Mouse (Mus musculus) cerebellum, postnatal 10 days (tissue): ENCODE measurements at regions not wholly inside any gene's neighbourhood (a gene's known extent, or its start where the extent isn't known, plus 50 kb on each side); places are given as distances from the start of the nearest gene placed in this dataset.

Experiments used
- DNase-seq, 2 experiments: peaks; one replicate each; pipeline ENCODE4 v3.0.0; 2021; ENCODE audit warnings: mixed read lengths in 2 of 2

DNA sequence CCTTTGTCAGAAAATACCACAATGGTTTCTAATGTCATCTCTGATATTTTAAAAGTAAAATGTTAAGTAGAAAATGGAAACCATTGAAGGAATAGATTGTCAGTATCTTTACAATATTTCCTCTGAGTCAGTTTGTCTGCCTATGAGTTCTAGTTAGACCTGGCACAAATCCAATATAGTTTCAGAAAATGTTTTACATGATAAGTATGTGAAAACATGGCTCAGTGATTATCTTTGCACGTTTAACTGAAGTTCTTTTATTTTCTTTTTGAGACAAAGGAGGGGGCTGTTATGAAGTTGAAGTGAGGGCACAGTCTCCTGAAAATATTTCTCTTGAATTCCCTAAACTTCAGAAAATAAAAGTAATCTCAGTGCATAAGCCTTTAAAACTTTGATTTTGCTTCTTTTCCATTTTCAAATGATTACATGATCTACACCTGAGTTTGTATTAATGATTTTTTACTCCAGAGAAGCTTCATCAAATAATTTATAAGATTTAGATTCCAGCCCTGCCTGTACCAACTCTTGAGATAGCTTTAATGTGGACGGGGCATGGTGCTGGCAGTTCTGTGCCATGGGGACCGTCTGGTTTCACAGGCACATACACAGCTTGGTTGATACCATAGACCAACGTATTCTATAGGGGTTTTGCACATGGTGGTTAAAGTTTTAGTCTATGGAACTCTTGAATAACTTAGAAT lies 336.5 kb downstream of the Pdha2 start:
- no peak for DNase-seq

DNA sequence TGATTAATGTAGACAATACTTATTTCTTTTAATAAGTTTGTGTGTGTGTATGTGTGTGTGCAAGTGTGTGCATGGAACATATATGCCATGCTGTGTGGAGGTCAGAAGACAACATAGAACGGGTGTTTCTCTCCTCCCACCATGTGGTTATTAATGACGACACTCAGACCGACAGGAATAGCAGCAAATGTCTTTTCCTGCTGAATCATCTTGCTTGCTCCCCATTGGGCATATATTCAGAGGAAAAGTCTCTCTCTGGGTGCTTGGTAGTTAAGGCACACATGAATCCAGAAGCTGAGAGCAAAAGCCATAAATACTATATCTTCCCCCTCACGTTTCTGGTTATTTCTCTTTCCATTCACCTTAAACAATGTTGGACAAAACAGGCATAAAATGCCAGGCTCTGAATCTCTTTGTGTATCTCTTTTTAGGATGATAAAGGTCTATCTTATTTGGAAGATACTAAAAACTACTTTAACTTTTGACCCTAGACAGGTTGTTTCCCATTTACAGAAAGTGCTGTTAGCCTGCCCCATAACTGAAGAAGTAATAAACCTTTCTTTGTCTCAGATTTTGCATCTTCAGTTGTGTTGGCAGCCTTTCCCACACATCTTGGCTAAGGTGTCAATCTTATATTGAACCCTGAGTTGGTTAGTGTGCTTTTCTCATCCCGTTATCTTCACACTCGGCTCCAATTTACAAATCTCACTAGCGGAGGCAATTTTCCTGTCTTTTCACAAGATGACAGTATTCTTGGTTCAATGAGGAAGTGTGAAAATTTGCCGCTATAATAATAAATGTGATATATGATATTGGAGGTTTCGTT lies 337.9 kb downstream of the Pdha2 start:
- no peak for DNase-seq

GRCm38 (mm10) chr3:140872511-140872910 lies 339.6 kb downstream of the Pdha2 start:
- peak in 1 of 2 experiments; percentile 5 for DNase-seq

GRCm38 (mm10) chr3:140871261-140871660 lies 340.9 kb downstream of the Pdha2 start:
- no peak for DNase-seq

DNA sequence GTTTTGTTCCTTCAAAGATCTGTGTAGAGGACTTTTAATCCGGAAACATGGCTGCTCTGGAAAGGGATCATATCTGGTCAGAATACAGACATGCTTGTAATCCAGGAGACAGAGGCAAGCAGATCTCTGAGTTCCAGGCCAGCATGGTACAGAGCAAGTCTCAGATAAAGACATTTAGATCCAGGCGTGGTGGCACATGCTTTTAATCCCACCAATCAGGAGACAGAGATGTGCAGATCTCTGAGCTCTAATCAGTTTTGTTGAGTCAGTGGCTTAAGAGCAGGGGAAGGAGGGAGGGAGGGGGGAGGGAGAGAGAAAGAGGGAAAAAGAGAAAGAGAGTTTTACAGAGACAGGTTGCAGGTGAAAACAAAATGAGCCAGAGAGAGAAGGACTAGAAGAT lies 372.0 kb downstream of the Pdha2 start:
- DNase-seq, result no peak

DNA sequence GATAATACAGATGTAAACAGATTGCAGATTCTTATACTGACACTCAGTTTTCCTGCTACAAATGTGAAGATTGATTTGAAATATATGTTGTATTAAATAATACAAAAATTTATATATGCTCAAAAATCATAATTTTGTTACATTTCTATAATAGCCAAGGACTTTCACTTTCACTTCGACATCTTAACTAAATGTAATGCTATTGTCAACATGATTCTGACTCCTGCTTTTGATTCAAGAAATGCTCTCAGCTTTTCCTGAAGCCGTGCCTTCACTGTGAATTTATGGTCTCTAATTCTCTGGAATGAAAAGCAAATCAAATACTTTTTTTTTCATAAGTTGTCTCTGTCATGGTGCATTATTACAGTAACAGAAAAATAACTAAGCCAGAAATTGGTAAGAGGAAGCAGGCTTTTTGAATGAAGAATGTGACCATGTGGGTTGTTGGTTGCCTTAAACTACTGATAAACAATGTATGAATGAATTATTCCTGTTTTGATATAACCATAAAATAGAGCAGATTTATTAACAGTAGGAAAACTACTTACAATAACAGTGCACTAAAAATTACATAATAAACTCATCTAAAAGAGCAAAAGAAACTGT lies 374.1 kb downstream of the Pdha2 start:
- DNase-seq, result no peak

DNA sequence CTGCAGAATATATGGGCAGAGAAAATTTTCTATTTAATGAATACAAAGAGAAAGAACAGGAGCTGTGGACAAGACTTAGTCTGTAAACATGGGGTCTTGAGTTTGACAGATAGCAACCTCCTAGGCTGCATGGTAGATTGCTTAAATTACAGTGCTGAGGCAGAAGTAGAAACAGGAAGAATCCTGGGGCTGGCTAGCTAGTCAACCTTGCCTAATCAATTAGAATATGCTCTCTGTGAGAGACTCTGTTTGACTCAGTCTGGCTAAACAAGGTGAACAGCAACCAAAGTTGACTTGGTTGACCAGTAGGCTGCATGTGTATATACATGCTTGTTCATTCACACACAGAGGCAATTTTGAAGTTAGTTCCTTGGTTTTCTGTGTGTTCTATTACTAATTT lies 390.9 kb downstream of the Pdha2 start:
- no peak for DNase-seq

- peak; percentile 60 to 64 for DNase-seq
These were observed 406.6 kb downstream of the Pdha2 start for GRCm38 (mm10) chr3:140805586-140805985.

DNA sequence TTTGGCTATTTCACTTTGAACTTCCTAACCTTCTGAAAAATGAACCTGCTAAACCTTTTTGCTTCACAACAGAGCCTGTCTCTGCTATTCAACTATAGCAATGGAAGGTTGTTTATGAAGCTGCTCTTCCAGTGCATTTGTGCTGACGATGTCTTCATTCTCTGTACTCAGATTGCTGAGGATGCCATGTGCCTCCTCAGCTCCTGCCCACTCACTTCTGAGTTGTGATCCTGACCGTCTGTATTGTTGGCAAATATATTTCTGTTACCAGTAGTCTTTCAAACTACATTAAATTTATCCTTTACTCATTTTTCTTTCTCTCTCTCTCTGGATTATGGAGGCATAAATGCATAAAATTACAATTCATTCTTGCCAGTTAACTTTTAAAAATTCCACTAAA lies 419.2 kb downstream of the Pdha2 start:
- DNase-seq, result no peak

DNA sequence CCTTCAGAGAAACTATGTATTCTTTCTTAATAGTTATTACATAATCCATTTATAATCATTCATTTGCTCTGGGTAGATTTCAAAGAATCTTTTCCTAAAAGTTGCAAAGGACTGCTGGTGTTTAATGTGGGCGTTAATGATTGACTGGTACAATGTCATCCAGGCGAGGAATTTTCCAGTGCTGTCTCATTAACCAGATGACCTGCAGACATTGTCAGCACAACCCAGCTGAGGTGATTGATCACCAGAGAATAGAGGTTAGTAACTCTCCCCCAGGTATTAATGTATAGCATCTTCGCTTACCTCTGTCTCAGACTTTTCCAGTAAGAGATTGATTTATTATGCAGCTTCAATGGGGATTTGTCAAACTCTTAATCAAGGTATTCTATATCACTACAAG lies 426.5 kb downstream of the Pdha2 start:
- no peak for DNase-seq

GRCm38 (mm10) chr3:140760051-140760450 lies 452.1 kb downstream of the Pdha2 start:
- DNase-seq, result peak; percentile 69 to 71

DNA sequence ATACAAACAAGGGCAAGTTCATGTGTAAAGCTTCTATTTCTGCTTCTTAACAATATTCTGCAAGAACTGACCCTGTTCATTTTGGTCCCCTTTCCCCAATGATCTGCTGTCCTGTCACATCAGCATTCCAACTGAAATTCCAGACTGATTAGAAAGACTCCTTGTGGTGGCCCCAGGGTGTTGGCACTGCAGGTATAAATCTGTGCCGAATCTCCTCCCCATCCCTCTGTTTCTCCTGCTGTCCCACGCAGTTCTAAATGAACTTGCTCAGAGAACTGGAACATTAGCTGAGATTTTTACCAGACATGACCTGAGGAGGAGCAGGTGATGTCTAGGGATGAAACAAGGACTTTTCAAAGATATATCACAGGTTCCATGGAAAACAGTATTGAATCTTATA lies 467.7 kb downstream of the Pdha2 start:
- DNase-seq, result peak; percentile 66 to 81

DNA sequence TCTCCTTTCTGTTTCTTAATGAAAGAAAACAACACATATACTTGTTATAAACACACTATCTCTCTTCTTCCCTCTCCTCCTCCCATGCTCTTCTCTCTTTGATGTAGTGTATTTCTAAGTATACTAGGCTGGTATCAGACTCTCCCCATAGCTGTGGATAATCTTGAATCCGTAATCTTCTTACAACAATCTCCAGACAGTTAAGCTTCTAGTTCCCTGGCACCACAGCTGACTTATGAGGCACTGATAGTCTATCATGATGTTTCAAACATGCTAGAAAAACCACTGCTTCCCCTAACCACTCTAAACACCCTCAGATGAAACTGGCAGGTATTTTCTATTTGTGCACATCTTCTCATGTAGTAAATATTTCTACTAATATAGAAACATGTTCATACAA lies 471.7 kb downstream of the Pdha2 start:
- DNase-seq, result no peak

GRCm38 (mm10) chr3:140738654-140739369 lies 473.3 kb downstream of the Pdha2 start:
- DNase-seq, result no peak

GRCm38 (mm10) chr3:140716896-140717295 lies 495.3 kb downstream of the Pdha2 start:
- DNase-seq, result no peak

- peak; percentile 31 to 45 for DNase-seq
These were observed 504.5 kb downstream of the Pdha2 start for GRCm38 (mm10) chr3:140707591-140708131.

GRCm38 (mm10) chr3:140706725-140707124 lies 505.4 kb downstream of the Pdha2 start:
- DNase-seq, result peak in 1 of 2 experiments; percentile 21

- peak; percentile 22 to 29 for DNase-seq
These were observed 506.6 kb downstream of the Pdha2 start for GRCm38 (mm10) chr3:140705536-140705935.

- no peak for DNase-seq
These were observed 509.2 kb downstream of the Pdha2 start for GRCm38 (mm10) chr3:140702929-140703328.

DNA sequence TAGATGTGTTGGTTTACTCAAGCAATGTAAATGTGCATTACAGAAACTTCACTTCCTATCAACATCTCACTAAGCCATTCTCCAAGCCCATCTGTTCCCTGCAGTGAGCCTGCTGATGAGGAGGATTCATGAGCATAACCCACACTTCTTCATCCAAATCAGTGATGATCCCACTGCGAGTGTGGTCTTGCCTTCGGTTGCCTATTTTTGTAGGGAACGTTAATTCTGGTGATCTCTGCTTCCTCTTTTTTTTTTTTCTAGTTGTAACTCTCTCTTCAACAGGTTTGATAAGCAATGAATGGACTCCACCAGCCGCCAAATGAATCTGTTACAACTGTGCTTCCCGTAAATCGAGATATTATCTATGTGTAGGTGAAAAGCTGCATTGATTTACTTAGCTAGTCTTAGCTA lies 509.9 kb downstream of the Pdha2 start:
- DNase-seq, result peak; percentile 76 to 80

DNA sequence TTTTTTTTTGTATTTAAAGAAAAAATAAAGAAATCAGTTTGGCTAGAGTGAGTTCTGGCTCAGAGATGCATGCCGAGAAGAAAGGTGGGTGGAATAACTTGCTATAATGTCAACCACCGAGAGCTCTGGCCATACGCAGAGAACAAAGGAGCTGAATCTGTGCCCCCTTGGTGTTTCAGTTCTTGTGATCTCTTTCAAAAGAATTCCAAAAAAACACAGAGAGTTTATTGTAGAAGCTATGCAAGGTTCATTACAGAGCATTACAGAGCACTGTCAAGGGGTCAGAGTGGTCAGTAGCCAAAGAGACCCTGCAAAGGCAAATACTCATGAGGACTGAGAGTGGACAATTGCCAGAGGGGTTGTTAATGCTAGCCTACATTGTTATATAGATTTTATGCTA lies 514.9 kb downstream of the Pdha2 start:
- DNase-seq, result no peak

DNA sequence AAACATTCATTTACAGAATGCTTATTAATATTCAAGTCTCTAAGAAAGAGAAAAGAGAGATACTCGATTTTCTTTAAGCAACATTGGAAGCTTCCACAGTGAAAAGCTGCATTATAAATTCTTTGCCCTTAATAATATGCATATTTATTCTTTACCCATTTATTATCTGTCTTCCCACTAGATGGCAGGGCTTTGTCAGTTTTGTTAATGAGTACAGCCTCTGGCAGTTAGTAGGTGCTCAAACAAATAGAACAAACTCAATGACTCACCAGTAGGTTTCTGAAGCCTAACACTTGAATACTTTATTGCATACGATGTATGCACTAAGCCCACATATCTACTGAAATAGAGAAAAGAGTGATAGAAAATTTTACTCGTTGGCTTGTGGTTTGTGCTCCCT lies 529.4 kb downstream of the Pdha2 start:
- peak in 1 of 2 experiments; percentile 49 for DNase-seq
